Mouse (Mus musculus): ENCODE results near the gene Syt2. TPM values are rescaled to one million over a fixed set of nuclear protein-coding genes. Genes with fewer than 3 reads are reported as not detected.

Syt2 gene
- polyA plus RNA-seq, 1 experiment from 2014 or later: 0.48 TPM

DNA sequence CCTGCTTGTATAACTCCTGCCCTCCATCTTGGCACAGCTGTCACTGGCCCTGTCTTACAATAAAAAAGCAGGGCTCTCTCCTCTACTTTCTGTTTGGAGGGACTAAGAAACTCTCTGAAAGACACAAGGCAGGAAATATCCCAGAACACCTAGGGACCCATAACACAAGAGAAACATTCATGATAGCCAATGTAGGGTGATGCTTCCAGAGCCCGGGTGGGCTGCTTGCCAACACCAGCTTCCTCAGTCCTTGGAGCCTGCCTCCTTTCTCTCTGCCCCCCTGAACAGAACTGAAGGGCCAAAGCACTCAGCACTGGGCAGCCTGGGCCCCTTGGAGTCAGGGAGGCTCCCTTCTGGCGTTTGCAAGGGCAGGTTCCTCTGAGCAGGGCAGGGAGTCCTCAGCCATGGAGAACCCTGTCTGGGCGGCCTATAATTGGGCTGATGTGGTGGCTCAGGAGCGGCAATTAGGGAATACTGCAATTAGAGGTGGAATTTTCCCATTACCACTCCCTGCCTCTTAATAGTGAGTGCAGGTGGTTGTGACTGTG is 5.4 kb downstream of the Syt2 start:
- 41% methylated on average over 4 of the region's 4 CpGs for WGBS
- no peak overlapping the region for H3K9ac ChIP-seq (ENCODE audit: low read depth, low read length)
- no peak overlapping the region for H3K4me3 ChIP-seq (ENCODE audit: low read depth, low read length)
- peaks cover 26% of the 10 kb centered on the region for H3K27me3 ChIP-seq (replicated peaks; ENCODE audit: control insufficient read depth, insufficient read depth, low read length)
- H3K4me2 ChIP-seq (replicated peaks; ENCODE audit: low read depth): peak overlapping the region; percentile 27; the same call in 1 of the 2 replicates
- H3K9me3 ChIP-seq (ENCODE audit: control insufficient read depth): no peaks in the 10 kb centered on the region
- H3K27ac ChIP-seq (ENCODE audit: low read depth, low read length): no peak overlapping the region
- no peaks in the 10 kb centered on the region; the same call in 1 of the 2 replicates for H3K4me1 ChIP-seq (replicated peaks; ENCODE audit: control insufficient read depth, insufficient read depth, low read length)
- no peaks in the 10 kb centered on the region for H3K36me3 ChIP-seq (ENCODE audit: control insufficient read depth, insufficient read depth)
- ATAC-seq: peak; percentile 34; the same call in 1 of the 2 replicates
- TF ChIP-seq CTCF (IDR thresholded peaks at IDR 0.05; ENCODE audit: low read depth): no peak

DNA sequence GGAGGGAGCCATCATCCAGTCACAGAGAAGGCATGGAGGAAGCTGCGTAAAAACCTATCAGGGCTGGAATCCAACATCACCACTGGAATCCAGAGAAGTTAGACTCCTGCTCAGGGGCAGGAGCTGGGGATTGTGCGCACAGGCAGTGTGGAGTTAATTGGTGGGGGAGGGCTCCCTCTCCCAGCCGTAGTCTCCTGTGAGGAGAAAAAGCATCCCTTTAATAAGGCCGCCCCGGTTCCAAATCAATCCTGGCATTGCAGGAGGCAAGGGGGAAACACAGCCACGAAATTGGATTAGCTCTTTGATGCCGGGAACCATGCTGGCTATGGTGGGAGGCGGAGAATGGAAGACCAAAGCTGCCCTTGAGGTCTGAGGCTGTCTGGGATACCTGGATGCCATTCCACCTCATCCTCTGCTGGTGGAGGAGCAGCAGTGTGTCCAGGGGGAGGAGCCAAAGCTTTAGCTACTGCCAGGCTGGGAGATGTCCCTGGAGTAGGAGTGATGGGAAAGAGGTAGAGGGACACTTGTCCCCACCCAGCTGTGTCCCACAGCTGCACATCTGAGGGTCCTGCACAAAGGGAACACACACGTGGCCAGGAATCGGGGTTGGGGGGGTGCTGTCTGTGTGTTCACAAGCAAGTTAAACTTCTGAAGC is 7.3 kb downstream of the Syt2 start:
- no peak overlapping the region for H3K27ac ChIP-seq (ENCODE audit: low read depth, low read length)
- no peak for TF ChIP-seq CTCF (IDR thresholded peaks at IDR 0.05; ENCODE audit: low read depth)
- H3K4me2 ChIP-seq (replicated peaks; ENCODE audit: low read depth): no peak overlapping the region
- ATAC-seq: no peak
- WGBS: 42% methylated on average over 10 of the region's 10 CpGs
- H3K9ac ChIP-seq (ENCODE audit: low read depth, low read length): no peak overlapping the region
- H3K36me3 ChIP-seq (ENCODE audit: control insufficient read depth, insufficient read depth): no peaks in the 10 kb centered on the region
- H3K4me1 ChIP-seq (replicated peaks; ENCODE audit: control insufficient read depth, insufficient read depth, low read length): no peaks in the 10 kb centered on the region
- H3K4me3 ChIP-seq (ENCODE audit: low read depth, low read length): no peak overlapping the region
- H3K9me3 ChIP-seq (ENCODE audit: control insufficient read depth): no peaks in the 10 kb centered on the region
- H3K27me3 ChIP-seq (replicated peaks; ENCODE audit: control insufficient read depth, insufficient read depth, low read length): peaks cover 7% of the 10 kb centered on the region

DNA sequence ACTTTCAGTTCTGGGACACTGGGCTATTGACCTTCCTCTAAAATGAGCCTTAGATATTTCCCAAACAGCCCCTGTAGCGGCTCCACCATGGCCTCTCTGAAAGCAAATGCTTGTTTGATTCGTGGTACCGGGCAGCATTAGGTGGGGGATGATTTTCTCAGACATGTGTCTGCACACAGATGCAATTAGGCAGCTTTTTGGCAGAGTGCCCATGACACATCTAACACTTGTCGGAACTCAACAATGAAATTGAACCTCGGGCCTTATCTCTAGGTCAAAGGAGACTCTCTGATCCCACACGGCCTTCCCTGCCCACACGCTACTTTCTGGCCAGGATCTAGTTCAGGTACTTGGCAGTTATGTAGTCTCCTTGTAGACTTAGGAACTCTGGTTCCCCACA is 12.4 kb downstream of the Syt2 start:
- H3K9ac ChIP-seq (ENCODE audit: low read depth, low read length): no peak overlapping the region
- no peak overlapping the region for H3K4me2 ChIP-seq (replicated peaks; ENCODE audit: low read depth)
- 35% methylated on average over 7 of the region's 7 CpGs for WGBS
- ATAC-seq: no peak
- H3K27me3 ChIP-seq (replicated peaks; ENCODE audit: control insufficient read depth, insufficient read depth, low read length): no peaks in the 10 kb centered on the region; the same call in 1 of the 2 replicates
- no peaks in the 10 kb centered on the region for H3K9me3 ChIP-seq (ENCODE audit: control insufficient read depth)
- no peak for TF ChIP-seq CTCF (IDR thresholded peaks at IDR 0.05; ENCODE audit: low read depth)
- no peak overlapping the region for H3K27ac ChIP-seq (ENCODE audit: low read depth, low read length)
- H3K4me3 ChIP-seq (ENCODE audit: low read depth, low read length): no peak overlapping the region
- no peaks in the 10 kb centered on the region for H3K4me1 ChIP-seq (replicated peaks; ENCODE audit: control insufficient read depth, insufficient read depth, low read length)
- no peaks in the 10 kb centered on the region for H3K36me3 ChIP-seq (ENCODE audit: control insufficient read depth, insufficient read depth)

DNA sequence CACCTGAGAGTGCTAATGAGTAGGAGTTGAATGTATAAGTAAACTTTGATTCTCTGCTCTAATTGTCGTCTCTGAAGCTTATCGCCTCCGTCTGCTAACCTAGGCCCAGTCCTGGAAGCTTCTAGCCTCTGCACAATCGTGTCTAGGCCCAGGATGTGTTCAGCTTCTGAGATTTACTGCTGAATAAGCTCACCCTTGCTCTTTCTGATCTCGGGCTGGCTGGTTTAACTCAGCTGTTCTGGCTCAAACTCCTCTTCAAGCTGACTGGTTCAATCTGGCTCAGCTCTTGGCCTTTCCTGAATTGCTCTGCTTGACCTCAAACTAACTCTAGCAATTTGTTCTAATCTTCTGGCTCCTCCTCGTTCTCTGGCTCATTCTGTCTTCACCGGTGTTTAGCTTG is 13.7 kb downstream of the Syt2 start:
- H3K9ac ChIP-seq (ENCODE audit: low read depth, low read length): no peak overlapping the region
- H3K27ac ChIP-seq (ENCODE audit: low read depth, low read length): no peak overlapping the region
- H3K36me3 ChIP-seq (ENCODE audit: control insufficient read depth, insufficient read depth): no peaks in the 10 kb centered on the region
- no peaks in the 10 kb centered on the region for H3K4me1 ChIP-seq (replicated peaks; ENCODE audit: control insufficient read depth, insufficient read depth, low read length)
- no peaks in the 10 kb centered on the region for H3K9me3 ChIP-seq (ENCODE audit: control insufficient read depth)
- TF ChIP-seq CTCF (IDR thresholded peaks at IDR 0.05; ENCODE audit: low read depth): no peak
- H3K4me2 ChIP-seq (replicated peaks; ENCODE audit: low read depth): no peak overlapping the region
- no peaks in the 10 kb centered on the region for H3K27me3 ChIP-seq (replicated peaks; ENCODE audit: control insufficient read depth, insufficient read depth, low read length)
- no peak overlapping the region for H3K4me3 ChIP-seq (ENCODE audit: low read depth, low read length)
- WGBS: 44% methylated on average over 7 of the region's 7 CpGs
- ATAC-seq: no peak

DNA sequence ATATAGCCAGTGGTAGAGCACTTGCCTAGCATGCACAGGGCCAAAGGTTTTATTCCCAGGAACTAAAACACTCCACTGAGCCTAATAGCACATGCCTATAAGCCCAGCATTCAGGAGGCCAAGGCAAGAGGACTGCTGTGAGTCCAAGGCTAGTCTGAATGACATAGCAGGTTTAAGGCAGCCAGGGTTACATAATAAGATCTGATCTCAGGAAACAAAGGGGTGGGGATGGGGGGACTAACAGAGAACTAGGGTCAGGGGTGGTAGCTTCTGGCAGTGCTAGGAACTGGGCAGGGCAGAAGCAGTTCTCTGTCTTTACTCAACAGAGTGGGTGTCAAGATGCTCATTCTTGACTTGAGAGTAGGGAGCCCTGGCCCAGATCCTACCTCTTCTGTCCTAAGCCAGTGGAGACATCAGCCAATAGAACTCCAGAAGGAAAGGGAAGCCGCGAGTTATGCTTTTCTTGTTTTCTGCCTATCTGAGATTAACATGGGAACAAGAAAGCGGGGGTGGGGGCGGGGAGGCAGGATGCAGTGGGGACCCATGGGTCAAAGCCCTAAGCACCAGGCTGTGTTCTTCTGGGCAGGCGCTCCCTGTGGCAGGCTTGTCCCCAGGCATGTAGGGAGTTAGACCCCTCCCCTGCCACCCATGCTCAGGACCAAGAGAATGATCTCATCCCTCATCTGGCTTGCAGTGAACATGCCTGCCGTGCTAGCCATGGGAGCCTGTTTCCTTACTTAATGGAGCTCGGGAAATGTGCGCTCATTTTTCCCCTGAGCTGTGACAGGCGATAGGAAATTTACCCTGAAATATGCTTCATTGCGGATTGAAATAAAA is 25.0 kb downstream of the Syt2 start:
- Histone ChIP-seq H3K27me3 (replicated peaks; ENCODE audit: control insufficient read depth, insufficient read depth, low read length) (no peaks in the 10 kb centered on the region), H3K36me3 (ENCODE audit: control insufficient read depth, insufficient read depth) (no peaks in the 10 kb centered on the region), H3K4me3 (ENCODE audit: low read depth, low read length) (no peak overlapping the region), H3K4me2 (replicated peaks; ENCODE audit: low read depth) (no peak overlapping the region), H3K27ac (ENCODE audit: low read depth, low read length) (no peak overlapping the region), H3K4me1 (replicated peaks; ENCODE audit: control insufficient read depth, insufficient read depth, low read length) (no peaks in the 10 kb centered on the region), H3K9me3 (ENCODE audit: control insufficient read depth) (no peaks in the 10 kb centered on the region), H3K9ac (ENCODE audit: low read depth, low read length) (no peak overlapping the region)
- WGBS: 67% methylated on average over 10 of the region's 10 CpGs
- no peak for ATAC-seq
- no peak for TF ChIP-seq CTCF (IDR thresholded peaks at IDR 0.05; ENCODE audit: low read depth)

DNA sequence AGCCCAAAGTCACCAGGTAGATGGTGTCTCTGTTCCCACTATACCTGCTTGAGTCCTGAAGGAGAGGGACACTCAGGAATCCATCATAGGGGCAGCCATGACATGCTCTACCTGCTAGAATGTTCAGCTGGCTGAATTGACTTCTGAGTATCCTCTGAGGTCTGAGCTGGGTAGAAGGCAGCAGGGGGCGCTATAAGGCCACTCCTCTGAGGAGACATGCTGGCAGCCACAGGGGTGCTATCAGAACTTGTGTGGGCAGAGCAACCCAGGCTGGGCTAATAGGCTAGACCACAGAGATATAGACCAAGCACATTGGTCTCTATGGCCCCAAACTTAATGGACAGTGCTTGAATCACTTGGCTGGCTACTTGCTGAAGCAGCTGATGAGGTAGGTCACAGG is 27.8 kb downstream of the Syt2 start:
- ATAC-seq: no peak
- Histone ChIP-seq H3K9ac (ENCODE audit: low read depth, low read length) (no peak overlapping the region), H3K36me3 (ENCODE audit: control insufficient read depth, insufficient read depth) (no peaks in the 10 kb centered on the region), H3K27ac (ENCODE audit: low read depth, low read length) (no peak overlapping the region), H3K4me1 (replicated peaks; ENCODE audit: control insufficient read depth, insufficient read depth, low read length) (no peaks in the 10 kb centered on the region), H3K27me3 (replicated peaks; ENCODE audit: control insufficient read depth, insufficient read depth, low read length) (no peaks in the 10 kb centered on the region), H3K4me2 (replicated peaks; ENCODE audit: low read depth) (no peak overlapping the region), H3K9me3 (ENCODE audit: control insufficient read depth) (no peaks in the 10 kb centered on the region), H3K4me3 (ENCODE audit: low read depth, low read length) (no peak overlapping the region)
- WGBS: 0% methylated on average over 1 of the region's 1 CpGs
- peak; percentile 71 for TF ChIP-seq CTCF (IDR thresholded peaks at IDR 0.05; ENCODE audit: low read depth)

Measured in intestine, postnatal 0 days (tissue).